Mouse (Mus musculus) hindbrain, embryonic 13.5 days (tissue): ENCODE data around the gene Rnf223. TPM values are rescaled to one million over a fixed set of nuclear protein-coding genes. Genes with fewer than 3 reads are reported as not detected.
A peak's percentile ranks its signal among the peaks of the same experiment; 100 is the strongest.

ENCODE experiments used
- ATAC-seq: fragments of 200-750 bp; cut with Nextera tagmentation; 2 replicates; pipeline ENCODE4 v1.8.0; 2017; ENCODE audit warnings: moderate TSS enrichment; ENCODE audit not compliant: low FRiP score
- H3K27ac ChIP-seq: fragments of 300-500 bp; sonication (generic); 2 replicates; pipeline ENCODE4 v1.5.1; 2015; ENCODE audit warnings: inconsistent platforms, mild to moderate bottlenecking, moderate library complexity
- H3K27me3 ChIP-seq: fragments of 300-500 bp; sonication (generic); 2 replicates; pipeline ENCODE4 v1.6.1; 2015; ENCODE audit warnings: mild to moderate bottlenecking, inconsistent platforms
- H3K36me3 ChIP-seq: fragments of 300-500 bp; sonication (generic); 2 replicates; pipeline ENCODE4 v1.6.1; 2015; ENCODE audit warnings: mild to moderate bottlenecking, inconsistent platforms
- H3K4me1 ChIP-seq: fragments of 300-500 bp; sonication (generic); replicated peaks from 2 replicates; pipeline ENCODE4 v1.6.1; 2015; ENCODE audit warnings: inconsistent platforms
- H3K4me2 ChIP-seq: fragments of 300-500 bp; sonication (generic); 2 replicates; pipeline ENCODE4 v1.6.1; 2015; ENCODE audit warnings: inconsistent platforms, mild to moderate bottlenecking, moderate library complexity
- H3K4me3 ChIP-seq: fragments of 300-500 bp; sonication (generic); 2 replicates; pipeline ENCODE4 v1.5.1; 2015; ENCODE audit warnings: mild to moderate bottlenecking, inconsistent platforms
- H3K9ac ChIP-seq: fragments of 300-500 bp; sonication (generic); 2 replicates; pipeline ENCODE4 v1.6.1; 2015; ENCODE audit warnings: mild to moderate bottlenecking, inconsistent platforms
- H3K9me3 ChIP-seq: fragments of 300-500 bp; sonication (generic); 2 replicates; pipeline ENCODE4 v1.6.1; 2016; ENCODE audit warnings: inconsistent platforms
- WGBS: fragments of 180-500 bp; shearing (Covaris S2); methylation state at CpG from one replicate; pipeline ENCODE4 v1.1.7; 2015; 5-methylcytosine and 5-hydroxymethylcytosine counted together
- polyA plus RNA-seq: library from polyadenylated mRNA; unstranded; fragments of >200 nt; fragmentation: Nextera tagmentation; extraction: Ambion mirVana; gene quantifications from 2 replicates; pipeline ENCODE4 v1.2.1, GENCODE M21; 2015

The Rnf223 gene
- polyA plus RNA-seq, 1 experiment from 2014 or later: 0.66 TPM

- Histone ChIP-seq H3K27me3 (no peaks in the 10 kb centered on the region), H3K9ac (no peak overlapping the region), H3K27ac (no peak overlapping the region), H3K36me3 (no peaks in the 10 kb centered on the region), H3K4me3 (no peak overlapping the region), H3K4me2 (no peak overlapping the region), H3K4me1 (no peaks in the 10 kb centered on the region), H3K9me3 (no peaks in the 10 kb centered on the region)
- no peak for ATAC-seq
- 90% methylated on average over 5 of the region's 5 CpGs for WGBS
These were observed 29.8 kb upstream of the Rnf223 start for GRCm38 (mm10) chr4:156100501-156100900.

DNA sequence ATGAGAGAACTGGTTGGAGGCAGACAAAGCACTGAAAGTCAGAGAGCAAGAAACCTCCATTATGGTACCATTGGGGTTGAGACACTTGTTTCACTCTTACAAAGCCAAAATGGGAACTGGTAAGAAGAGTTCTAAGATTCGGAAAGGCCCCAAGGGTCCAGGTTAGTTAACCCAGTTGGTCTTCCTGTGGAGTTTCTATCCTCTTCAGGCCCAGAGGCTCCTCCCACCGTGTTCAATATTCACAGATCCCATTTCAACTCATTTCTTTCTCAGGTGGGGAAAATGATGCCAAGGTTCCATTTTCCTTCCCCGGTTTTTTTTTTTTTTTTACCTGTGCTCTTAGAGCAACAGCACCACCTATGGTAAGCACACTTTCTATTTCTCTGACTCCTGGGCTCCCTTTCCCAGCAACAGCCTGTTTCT, 28.8 kb upstream of the Rnf223 start:
- ATAC-seq: no peak

DNA sequence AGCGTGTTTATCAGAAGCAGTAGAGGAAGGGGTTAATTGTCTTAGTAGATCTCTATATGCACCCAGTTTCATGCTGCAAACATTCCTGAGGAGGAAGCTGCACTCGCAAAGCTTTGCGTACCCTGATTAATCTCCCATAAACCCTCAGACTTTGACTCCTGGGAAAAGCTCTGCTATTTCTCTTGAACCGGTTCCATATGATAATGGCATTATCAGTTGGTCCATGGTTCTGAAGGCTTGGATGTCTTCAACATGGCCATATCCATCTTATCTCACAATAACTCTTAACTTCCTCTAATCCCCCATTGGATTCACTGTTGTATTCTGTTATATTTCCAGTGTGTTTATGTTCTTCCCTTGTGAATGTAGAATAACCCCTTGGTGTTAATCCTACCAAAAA, 27.0 kb upstream of the Rnf223 start:
- Histone ChIP-seq H3K9me3 (no peaks in the 10 kb centered on the region), H3K27ac (no peak overlapping the region), H3K4me3 (no peak overlapping the region), H3K9ac (no peak overlapping the region), H3K36me3 (no peaks in the 10 kb centered on the region), H3K27me3 (no peaks in the 10 kb centered on the region), H3K4me2 (no peak overlapping the region), H3K4me1 (no peaks in the 10 kb centered on the region)
- 88% methylated on average over 4 of the region's 4 CpGs for WGBS
- no peak for ATAC-seq

More for the DNA sequence above, 28.8 kb upstream of the Rnf223 start:
- 47% methylated on average over 3 of the region's 3 CpGs for WGBS
- no peak overlapping the region for H3K4me3 ChIP-seq
- no peak overlapping the region for H3K4me2 ChIP-seq
- no peak overlapping the region for H3K27ac ChIP-seq
- H3K4me1 ChIP-seq: no peaks in the 10 kb centered on the region
- no peak overlapping the region for H3K9ac ChIP-seq
- no peaks in the 10 kb centered on the region for H3K27me3 ChIP-seq
- no peaks in the 10 kb centered on the region for H3K36me3 ChIP-seq
- no peaks in the 10 kb centered on the region for H3K9me3 ChIP-seq

- peak overlapping the region; percentile 72 for H3K9ac ChIP-seq
- no peaks in the 10 kb centered on the region for H3K9me3 ChIP-seq
- peak overlapping the region; percentile 68 for H3K4me2 ChIP-seq
- H3K36me3 ChIP-seq: no peaks in the 10 kb centered on the region
- H3K4me3 ChIP-seq: peak overlapping the region; percentile 80
- WGBS: 33% methylated on average over 13 of the region's 13 CpGs
- peak; percentile 44 for ATAC-seq
- H3K4me1 ChIP-seq: peaks cover 18% of the 10 kb centered on the region
- H3K27ac ChIP-seq: peak overlapping the region; percentile 89
- no peaks in the 10 kb centered on the region for H3K27me3 ChIP-seq
These were observed 21.4 kb upstream of the Rnf223 start for GRCm38 (mm10) chr4:156108606-156109546.

DNA sequence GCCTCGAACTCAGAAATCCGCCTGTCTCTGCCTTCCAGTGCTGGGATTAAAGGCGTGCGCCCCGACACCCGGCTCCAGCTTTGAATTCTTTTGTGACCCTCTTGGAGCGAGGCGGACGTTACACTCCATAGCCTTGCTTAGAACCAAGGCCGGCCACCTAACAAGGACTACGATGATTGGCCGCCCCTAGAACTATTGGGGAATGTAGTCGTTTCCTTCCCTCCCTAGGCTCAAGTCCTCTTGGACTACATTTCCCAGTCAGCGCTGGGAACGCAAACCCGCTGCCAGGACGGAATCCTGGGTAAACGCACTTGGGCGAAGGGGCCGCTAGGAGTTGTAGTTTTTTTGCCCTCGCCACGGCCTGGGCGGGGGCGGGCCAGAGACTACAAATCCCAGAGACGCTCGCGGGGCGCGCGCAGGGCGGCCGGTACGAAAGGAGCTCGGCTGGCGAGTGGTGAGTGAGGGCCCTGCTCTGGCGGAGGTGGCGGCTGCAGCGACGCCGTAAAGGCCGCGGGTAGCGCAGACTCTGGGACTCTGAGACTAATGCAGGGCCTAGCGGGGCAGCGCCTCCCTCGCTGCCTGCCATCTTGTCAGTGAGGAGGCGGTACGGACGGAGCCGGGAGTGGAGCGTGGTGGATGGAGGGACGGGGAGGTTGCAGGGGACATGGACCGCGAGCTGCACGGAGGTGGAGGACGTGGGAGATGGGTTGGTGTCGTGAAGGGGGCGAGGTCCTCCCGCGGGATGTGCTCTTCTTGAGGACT, 20.6 kb upstream of the Rnf223 start, which contains the start of gene 9430015G10Rik:
9430015G10Rik (plus strand) TSS at position 413 of the 762 bp plus-strand sequence.
- H3K4me2 ChIP-seq: peak within 1 kb of the TSS; percentile 68
- ATAC-seq: peak; percentile 99
- under 1% methylated on average over 60 of the region's 60 CpGs for WGBS
- H3K4me3 ChIP-seq: peak within 1 kb of the TSS; percentile 80
- H3K27me3 ChIP-seq: no peaks in the 10 kb centered on the region
- H3K9ac ChIP-seq: peak within 1 kb of the TSS; percentile 88
- H3K27ac ChIP-seq: peak within 1 kb of the TSS; percentile 91
- H3K36me3 ChIP-seq: 0 out of 2 replicates have a peak, but pooled peaks cover 2% of the 10 kb centered on the region
- no peaks in the 10 kb centered on the region for H3K9me3 ChIP-seq
- peaks cover 18% of the 10 kb centered on the region for H3K4me1 ChIP-seq

GRCm38 (mm10) chr4:156124077-156124476, 6.2 kb upstream of the Rnf223 start:
- over 99% methylated on average over 7 of the region's 7 CpGs for WGBS
- no peak overlapping the region for H3K4me3 ChIP-seq

GRCm38 (mm10) chr4:156125393-156125792, 4.9 kb upstream of the Rnf223 start:
- WGBS: 97% methylated on average over 6 of the region's 6 CpGs
- H3K9ac ChIP-seq: no peak overlapping the region
- H3K9me3 ChIP-seq: no peaks in the 10 kb centered on the region
- no peak overlapping the region for H3K4me2 ChIP-seq
- peaks cover 72% of the 10 kb centered on the region for H3K36me3 ChIP-seq
- no peaks in the 10 kb centered on the region for H3K27me3 ChIP-seq
- no peak for ATAC-seq
- no peak overlapping the region for H3K4me3 ChIP-seq
- no peaks in the 10 kb centered on the region for H3K4me1 ChIP-seq
- H3K27ac ChIP-seq: no peak overlapping the region

More at GRCm38 (mm10) chr4:156124077-156124476, 6.2 kb upstream of the Rnf223 start:
- Histone ChIP-seq H3K4me2 (no peak overlapping the region), H3K36me3 (peaks cover 86% of the 10 kb centered on the region), H3K27ac (no peak overlapping the region), H3K9me3 (no peaks in the 10 kb centered on the region), H3K27me3 (no peaks in the 10 kb centered on the region), H3K4me1 (no peaks in the 10 kb centered on the region), H3K9ac (no peak overlapping the region)
- ATAC-seq: no peak

- H3K4me3 ChIP-seq: no peak overlapping the region
- no peaks in the 10 kb centered on the region for H3K9me3 ChIP-seq
- no peaks in the 10 kb centered on the region for H3K4me1 ChIP-seq
- H3K27me3 ChIP-seq: no peaks in the 10 kb centered on the region
- no peak for ATAC-seq
- peaks cover 58% of the 10 kb centered on the region for H3K36me3 ChIP-seq
- H3K4me2 ChIP-seq: no peak overlapping the region
- H3K9ac ChIP-seq: no peak overlapping the region
- WGBS: 88% methylated on average over 7 of the region's 7 CpGs
- no peak overlapping the region for H3K27ac ChIP-seq
These were observed 3.5 kb upstream of the Rnf223 start for GRCm38 (mm10) chr4:156126841-156127240.

GRCm38 (mm10) chr4:156128746-156129145, 1.6 kb upstream of the Rnf223 start:
- ATAC-seq: no peak
- Histone ChIP-seq H3K4me1 (peaks cover 4% of the 10 kb centered on the region; the same call in 1 of the 2 replicates), H3K9ac (no peak overlapping the region), H3K4me3 (no peak overlapping the region), H3K4me2 (no peak overlapping the region), H3K36me3 (peaks cover 39% of the 10 kb centered on the region), H3K27ac (no peak overlapping the region), H3K9me3 (no peaks in the 10 kb centered on the region), H3K27me3 (no peaks in the 10 kb centered on the region)
- WGBS: 87% methylated on average over 5 of the region's 5 CpGs

- 87% methylated on average over 10 of the region's 10 CpGs for WGBS
- no peak overlapping the region for H3K4me3 ChIP-seq
- H3K9ac ChIP-seq: no peak overlapping the region
- H3K4me1 ChIP-seq: peaks cover 4% of the 10 kb centered on the region; the same call in 1 of the 2 replicates
- no peaks in the 10 kb centered on the region for H3K9me3 ChIP-seq
- no peak for ATAC-seq
- peaks cover 17% of the 10 kb centered on the region for H3K36me3 ChIP-seq
- H3K27ac ChIP-seq: no peak overlapping the region
- no peaks in the 10 kb centered on the region for H3K27me3 ChIP-seq
- no peak overlapping the region for H3K4me2 ChIP-seq
These were observed 627 bp downstream of the Rnf223 start for GRCm38 (mm10) chr4:156130940-156131339.

DNA sequence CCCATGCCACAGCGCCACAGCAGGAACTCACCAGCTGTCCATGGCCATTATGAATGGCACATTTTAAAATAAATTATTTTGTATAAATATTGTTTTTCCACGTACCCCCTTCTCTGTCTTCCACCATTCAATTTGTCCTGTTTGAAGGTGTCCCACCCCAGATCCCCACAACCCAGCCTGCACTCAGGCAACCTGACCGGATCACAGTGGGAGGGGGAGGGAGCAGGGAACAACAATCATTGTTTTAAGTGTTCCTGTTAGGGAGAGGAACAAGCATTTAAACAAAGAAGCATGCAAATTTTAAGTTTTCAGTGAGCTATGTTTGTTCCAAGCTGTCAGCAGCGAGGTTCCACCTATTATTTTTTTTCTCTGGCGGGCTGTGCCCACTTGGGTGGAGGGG, 3.0 kb downstream of the Rnf223 start:
- Histone ChIP-seq H3K27me3 (no peaks in the 10 kb centered on the region), H3K9ac (peak overlapping the region; percentile 46; the same call in 1 of the 2 replicates), H3K27ac (no peak overlapping the region), H3K9me3 (no peaks in the 10 kb centered on the region), H3K36me3 (no peaks in the 10 kb centered on the region), H3K4me1 (peaks cover 4% of the 10 kb centered on the region; the same call in 1 of the 2 replicates), H3K4me2 (no peak overlapping the region), H3K4me3 (no peak overlapping the region)
- ATAC-seq: no peak
- WGBS: 49% methylated on average over 5 of the region's 5 CpGs

DNA sequence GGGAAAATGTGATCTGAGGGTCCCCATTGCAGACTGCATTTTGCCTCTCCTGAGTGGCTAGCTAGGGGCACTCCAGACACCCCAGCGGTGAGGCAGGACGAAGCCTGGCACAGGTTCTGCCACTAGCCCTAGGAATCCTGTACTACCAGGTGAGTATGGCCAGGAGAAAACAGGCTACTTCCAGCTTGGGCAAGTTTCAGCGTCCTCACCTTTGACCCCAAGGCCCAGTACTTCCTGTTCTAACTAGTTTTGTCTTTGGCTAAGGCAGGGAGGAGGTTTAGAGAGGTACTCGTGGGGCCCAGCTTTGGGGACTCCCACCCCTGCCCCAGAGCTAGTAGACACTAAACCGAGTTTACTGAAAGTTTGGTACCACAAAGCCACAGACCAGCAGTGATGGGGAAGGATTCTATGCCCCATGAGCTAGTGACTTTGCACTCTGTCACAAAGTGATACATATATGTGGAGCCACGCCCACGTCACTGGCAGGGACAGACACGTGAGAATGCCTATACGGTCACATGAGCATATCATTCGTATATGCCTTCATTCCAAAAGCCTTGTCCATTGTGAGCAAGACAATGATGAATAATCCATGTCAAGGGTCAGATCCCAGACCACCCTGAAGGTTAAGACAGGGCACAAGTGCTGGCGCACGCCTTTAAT, 3.8 kb downstream of the Rnf223 start:
- peaks cover 4% of the 10 kb centered on the region; the same call in 1 of the 2 replicates for H3K4me1 ChIP-seq
- no peaks in the 10 kb centered on the region for H3K27me3 ChIP-seq
- H3K9me3 ChIP-seq: no peaks in the 10 kb centered on the region
- H3K27ac ChIP-seq: no peak overlapping the region
- H3K4me3 ChIP-seq: no peak overlapping the region
- H3K36me3 ChIP-seq: no peaks in the 10 kb centered on the region
- ATAC-seq: no peak
- 0 out of 2 replicates have a peak overlapping the region, but pooled peaks have one; percentile 46 for H3K9ac ChIP-seq
- H3K4me2 ChIP-seq: no peak overlapping the region
- 76% methylated on average over 12 of the region's 12 CpGs for WGBS
